Mouse (Mus musculus) cerebellum, postnatal 4 days (tissue): ENCODE measurements around the gene Anks1b.

Experiments used
- DNase-seq, 2 experiments: peaks; one replicate each; pipeline ENCODE4 v3.0.0; 2022; ENCODE audit warnings: low spot score in 2 of 2, mixed read lengths in 1 of 2

The Anks1b gene

DNA sequence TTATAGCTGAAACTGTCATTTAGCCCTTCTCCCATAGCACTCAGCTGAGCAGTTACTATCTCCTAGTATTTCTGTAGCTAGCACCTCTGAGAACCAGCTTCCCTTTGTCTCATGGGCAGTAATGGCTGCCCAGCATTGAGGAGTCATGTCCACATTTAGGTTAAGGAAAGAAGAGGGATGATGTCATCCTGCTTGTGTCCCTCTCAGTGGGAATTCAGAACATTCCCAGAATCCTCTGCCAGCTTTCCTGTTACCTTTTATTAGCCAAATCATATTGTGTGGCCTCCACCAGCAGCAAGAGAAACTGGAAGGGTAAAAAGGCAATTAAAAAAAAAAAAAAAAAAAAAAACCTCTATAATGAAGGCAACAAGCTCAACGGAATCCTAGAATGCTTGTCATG is 851.6 kb downstream of the Anks1b start:
- DNase-seq, result no peak

DNA sequence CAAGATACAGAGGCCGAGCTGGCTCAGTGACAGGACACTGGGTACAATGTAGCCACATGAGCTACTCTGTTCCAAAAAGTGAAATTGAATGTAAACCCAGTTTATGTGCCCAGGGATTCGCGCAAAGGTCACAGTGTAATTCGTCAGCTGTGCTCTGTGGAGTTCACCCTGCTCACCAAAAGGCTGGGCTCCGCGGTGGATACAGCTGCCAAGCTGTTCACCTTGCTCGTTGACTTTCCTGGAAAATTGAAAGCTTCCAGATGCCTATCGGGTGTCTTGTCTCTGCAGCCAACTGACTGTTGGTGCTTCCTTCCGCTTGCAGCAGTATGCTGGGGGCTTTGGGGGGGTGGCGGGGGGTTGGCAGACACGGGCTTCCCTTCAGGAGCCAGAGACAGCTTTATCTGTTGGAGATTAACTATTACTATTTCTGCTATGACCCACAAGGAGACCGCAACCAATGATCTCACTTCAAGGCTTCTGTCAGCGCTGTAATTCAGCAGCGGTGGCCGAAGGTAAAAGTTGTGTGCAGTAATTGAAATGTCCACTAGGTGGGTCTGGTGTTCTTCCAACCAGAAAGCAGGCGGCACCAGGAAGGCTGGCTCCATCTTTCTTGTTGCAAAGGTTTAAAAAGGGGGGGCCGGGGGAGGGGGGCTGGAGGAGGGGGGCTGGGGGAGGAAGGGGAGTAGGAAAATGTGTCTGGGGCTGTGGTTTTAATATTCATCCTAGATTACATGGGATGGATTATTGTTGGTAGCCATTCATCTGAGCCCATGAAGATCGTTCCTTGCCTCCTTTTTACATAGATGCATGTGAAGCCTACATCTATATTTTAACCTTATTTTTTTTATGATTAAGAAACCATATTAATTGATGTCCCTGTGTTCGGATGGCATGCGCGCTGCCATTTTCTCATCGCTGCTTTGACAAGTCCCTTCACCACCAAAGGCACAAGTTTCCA is 855.4 kb downstream of the Anks1b start:
- peak in 1 of 2 experiments; percentile 82 for DNase-seq

GRCm38 (mm10) chr10:90729527-90729926 is 856.2 kb downstream of the Anks1b start:
- DNase-seq, result no peak

GRCm38 (mm10) chr10:90732823-90733222 is 859.5 kb downstream of the Anks1b start:
- DNase-seq, result no peak

- DNase-seq, result peak in 1 of 2 experiments; percentile 39
These were observed 860.3 kb downstream of the Anks1b start for GRCm38 (mm10) chr10:90733632-90734031.

- DNase-seq, result no peak
These were observed 865.2 kb downstream of the Anks1b start for GRCm38 (mm10) chr10:90738475-90738874.

- DNase-seq, result no peak
These were observed 867.6 kb downstream of the Anks1b start for GRCm38 (mm10) chr10:90740956-90741355.

GRCm38 (mm10) chr10:90751889-90752288 is 878.6 kb downstream of the Anks1b start:
- no peak for DNase-seq

DNA sequence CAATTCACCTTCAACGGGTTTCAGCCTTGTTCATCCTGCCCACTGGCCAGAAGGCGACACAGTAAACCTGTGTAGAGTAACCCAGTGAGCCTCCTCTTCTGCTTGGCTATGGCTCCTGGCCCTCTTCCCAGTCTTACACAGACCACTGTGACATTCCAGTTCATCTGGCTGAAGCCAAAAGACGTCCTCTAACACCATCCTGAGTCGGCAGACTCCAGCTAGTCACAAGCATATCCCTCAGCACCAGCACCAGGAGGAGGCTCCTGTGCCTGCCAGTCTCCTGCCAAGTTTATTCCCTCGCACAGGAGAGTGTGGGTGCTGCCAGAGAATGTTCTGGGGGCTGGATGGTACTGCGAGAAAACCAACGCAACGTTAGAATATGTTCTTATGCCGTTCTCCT is 879.8 kb downstream of the Anks1b start:
- DNase-seq, result peak in 1 of 2 experiments; percentile 52

DNA sequence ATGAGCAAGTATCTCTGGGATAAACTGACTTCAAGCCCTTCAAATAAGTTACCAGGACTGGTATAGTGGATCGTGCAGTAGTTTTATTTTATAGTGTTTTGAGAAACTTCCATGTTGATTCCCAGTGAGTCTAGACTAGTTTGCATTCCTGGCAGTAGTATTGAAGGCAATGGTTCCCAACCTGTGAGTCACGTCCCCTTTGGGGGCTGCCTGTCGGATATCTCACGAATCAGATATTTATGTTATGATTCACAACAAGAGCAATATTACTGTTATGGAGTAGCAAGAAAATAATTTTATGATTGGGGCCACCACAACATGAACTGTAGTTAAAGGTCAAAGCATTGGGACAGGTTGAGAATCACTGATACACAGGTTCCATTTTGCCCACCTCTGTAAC is 884.5 kb downstream of the Anks1b start:
- DNase-seq, result no peak

DNA sequence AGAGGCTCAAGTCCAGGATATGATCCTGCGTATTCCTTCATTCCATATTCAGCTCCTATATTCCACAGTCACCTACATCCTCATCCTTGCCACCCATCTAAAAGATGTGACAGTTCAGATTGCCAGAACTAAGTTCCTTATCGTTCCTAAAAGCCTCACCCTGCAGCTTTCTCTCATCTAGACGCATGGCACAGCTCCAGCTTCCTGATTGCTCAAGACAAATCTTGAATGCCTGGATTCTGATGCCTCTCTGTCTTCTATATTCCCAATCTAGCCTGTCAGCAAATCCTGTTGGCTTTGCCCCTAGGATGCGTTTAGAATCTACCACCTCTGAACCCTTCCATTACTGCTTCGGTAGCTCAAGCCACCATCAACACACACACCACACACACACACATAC is 886.6 kb downstream of the Anks1b start:
- no peak for DNase-seq

DNA sequence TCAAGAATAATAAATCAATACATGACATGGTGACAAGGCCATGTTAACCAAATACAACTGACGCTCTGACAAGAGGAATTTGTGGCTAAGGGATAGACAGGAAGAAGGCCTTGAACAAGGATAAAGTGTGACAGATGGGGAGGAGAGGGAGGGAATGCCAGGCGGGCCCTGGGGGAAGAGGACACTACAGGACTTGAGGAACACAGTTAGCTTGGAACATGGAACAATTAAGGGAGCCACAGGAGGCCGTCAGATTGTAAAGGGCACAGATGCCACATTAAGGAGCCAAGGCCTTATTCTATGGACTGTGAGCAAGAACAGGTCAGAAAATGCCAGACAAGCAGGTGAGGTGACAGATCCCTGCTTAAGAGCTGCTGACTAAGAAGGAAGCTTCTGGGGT is 893.0 kb downstream of the Anks1b start:
- peak in 1 of 2 experiments; percentile 15 for DNase-seq

- no peak for DNase-seq
These were observed 897.2 kb downstream of the Anks1b start for GRCm38 (mm10) chr10:90770403-90770955.

DNA sequence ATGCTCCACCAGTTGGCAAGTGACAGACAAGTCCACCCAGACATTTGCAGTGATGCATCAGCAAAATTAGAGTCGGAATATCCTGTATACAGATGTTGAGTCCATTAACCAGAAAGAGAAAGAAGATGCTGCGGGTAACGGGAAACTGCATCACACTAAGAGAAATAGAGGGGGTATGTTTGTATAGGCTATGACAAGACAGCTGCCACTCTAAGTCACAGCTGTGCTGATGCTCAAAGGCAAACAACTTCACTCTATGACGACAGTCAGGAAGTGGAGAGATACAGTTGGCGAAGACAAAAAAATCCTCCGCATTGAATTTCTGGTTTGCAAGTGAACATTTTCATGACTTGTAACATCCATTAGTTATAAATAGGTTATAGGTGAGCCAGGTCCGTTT is 897.7 kb downstream of the Anks1b start:
- DNase-seq, result no peak

DNA sequence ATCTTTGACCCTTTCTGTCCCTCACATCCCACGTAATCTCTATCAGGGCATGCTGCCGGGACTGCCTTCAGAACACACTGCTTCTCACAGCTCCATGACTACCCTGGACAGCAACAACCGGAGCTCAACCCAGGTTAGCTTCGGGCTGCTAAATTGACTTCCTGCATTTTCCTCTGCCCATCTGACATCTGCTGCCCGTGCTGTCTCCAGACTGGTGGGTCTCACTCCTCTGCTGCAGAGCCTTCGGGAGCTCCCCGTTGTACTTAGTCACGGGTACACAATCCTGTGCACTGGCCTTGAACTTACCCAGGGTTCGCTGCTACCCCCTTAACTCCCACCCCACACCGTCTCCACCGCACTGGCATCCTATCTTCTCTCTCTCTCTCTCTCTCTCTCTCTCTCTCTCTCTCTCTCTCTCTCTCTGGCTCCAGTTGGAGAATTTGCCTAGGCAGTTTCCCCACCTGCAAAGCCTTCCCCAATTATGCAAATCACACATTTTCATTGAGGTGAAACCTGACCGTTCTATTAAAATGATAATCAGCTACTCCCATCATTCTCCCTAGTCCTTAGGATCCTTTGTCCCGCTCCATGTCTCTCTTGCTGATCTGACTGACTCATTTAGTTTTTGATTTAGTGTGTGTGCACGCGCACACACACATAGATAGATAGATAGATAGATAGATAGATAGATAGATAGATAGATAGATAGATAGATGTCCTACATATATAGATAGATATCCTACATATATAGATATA is 898.3 kb downstream of the Anks1b start:
- DNase-seq, result no peak

DNA sequence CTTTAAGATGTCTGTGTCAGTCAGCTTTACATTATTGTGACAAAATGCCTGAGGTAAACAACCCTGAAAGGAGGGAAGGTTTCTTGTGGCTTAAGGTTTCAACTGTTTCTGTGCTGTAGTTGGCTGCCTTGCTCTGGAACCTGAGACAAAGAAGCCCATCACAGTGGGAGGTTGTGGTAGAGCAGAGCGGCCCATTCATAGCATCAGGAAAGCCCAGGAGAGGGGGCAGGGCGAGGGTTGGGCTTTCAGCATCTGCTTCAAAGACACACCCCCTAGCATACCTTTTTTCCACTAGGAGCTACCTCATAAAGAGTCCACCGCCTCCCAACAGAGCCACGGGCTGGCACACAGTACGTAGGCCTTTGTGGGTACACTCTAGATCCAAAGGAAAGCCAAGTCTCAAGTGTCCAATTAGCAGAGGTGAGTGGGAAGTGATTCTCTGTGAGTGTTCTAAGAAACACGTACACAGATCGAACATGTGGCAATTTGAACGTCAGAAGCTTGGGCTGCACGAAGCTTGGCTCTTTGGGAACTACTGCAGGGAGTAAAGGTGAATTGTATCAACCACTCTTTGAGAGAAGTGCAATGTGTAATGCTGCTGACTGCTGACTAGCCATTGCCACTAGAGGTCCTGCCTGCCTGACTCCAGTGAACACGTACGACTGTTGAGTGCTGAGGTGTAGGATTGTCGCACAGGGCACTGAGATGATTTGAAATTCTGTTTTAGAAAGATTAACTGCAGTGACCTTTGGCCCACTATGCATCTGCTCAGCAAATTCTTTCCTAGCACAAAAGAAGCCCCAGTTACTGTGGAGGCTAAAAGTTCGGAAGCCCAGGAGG is 906.5 kb downstream of the Anks1b start:
- no peak for DNase-seq

DNA sequence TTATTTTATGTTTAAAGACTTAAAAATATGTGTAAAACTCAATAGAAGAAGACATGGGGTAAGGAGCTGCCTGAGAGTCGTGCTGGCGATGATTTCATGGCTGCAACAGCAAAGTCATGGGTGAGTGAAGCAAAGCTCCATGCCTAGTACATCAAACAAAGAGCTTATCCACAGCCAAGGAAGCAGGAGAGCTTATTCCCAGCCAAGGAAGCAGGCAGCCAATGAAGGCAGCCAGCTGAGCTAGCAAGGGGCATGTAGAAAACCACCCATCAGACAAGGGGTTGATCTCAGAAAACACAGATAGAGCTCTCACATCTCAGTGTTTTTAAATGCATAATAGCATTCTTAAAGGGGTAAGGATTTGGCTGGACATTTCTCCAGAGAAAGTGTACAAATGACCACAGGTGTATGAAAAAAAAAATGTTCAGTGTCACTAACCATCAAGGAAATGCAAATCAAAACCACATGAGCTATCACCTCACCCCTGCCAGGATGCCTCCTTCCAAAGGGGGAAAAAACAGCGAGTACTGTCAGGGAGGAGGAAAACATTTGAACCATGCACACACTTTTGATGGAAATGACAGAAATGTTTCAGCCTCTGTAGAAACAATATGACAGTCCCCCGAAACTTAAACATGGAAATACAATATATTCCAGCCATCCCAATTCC is 911.8 kb downstream of the Anks1b start:
- DNase-seq, result peak in 1 of 2 experiments; percentile 39

DNA sequence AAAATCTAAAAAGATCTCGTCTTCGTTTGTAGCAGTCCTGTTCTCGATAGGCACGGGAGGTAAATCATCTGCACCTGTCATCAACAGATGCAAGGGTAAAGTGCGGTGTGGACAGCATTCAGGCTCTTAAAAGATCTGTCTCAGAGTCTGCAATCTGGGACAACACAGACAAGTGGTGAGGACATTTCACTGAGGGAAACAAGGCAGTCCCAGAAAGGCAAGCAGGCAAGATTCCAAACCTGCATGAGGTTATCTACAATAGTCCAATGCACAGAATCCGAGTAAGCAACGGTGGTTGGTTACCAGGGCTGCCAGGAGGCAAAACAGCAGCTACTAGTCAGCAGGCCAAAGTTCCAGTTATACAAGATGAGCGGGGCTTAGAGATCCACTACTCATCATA is 912.4 kb downstream of the Anks1b start:
- DNase-seq, result peak in 1 of 2 experiments; percentile 51

DNA sequence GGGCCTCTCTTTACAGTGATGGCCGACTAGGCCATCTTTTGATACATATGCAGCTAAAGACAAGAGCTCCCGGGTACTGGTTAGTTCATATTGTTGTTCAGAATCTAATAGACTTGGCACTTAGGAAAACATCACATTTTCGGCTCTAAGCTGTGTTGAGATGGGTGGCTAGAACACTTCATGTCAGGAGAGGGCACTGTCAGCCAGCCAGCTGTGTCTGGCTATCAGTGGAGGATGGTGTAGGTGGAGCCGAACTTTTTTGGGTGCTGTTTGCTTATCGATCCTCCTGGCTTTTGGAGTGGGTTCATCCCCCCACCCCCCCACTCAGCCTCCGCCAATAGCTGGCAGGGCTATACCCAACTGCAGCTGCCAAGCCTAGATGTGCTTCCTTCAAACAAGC is 929.8 kb downstream of the Anks1b start:
- DNase-seq, result no peak

DNA sequence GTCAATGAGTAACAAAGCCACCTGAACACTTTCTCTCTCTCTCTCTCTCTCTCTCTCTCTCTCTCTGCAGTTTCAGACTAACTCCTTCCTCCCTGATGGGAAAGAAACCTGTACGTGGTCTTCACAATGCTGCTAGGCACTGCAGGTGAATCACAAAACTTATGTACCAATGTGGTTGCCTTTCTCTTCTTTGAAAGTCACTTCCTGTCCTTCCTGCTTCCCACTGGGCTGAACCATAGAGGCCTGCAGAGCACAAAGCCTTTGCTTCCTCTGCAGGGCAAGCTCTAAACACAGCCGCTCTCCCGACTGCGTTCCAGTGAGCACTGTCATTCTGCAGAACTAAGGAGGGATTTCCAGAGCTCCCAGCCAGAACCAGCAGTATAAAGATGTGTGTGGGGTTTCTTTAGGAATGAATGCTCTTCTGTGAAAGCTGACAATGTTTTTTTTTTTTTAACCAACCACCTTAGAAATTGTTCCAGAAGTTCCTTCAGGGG is 931.3 kb downstream of the Anks1b start:
- DNase-seq, result no peak
